Mouse (Mus musculus) bone marrow, adult 2 months (tissue): ENCODE results near the gene Gm773. TPM values are rescaled to one million over a fixed set of nuclear protein-coding genes. Genes with fewer than 3 reads are reported as not detected.
"Not testable (repeated sequence)": the region's sequence is repeated elsewhere in the genome, so short reads cannot be mapped to it uniquely, and the experiment has no call there.

Experiments
- H3K27ac ChIP-seq: fragments of 200-500 bp; 2 replicates; pipeline ENCODE4 v1.5.1; 2012; ENCODE audit warnings: low read depth, mild to moderate bottlenecking, control low read depth, inconsistent platforms, low read length; ENCODE audit not compliant: control insufficient read depth, poor library complexity, insufficient read depth
- H3K4me1 ChIP-seq: fragments of 200-500 bp; 2 replicates; pipeline ENCODE4 v1.6.1; 2011; ENCODE audit warnings: low read length; ENCODE audit not compliant: control insufficient read depth, insufficient read depth
- H3K4me3 ChIP-seq: fragments of 200-500 bp; replicated peaks from 2 replicates; pipeline ENCODE3; 2011; ENCODE audit warnings: mild to moderate bottlenecking, low read depth, low read length, control low read depth; ENCODE audit not compliant: control insufficient read depth
- CTCF ChIP-seq: fragments of 200-500 bp; IDR thresholded peaks from 2 replicates; pipeline ENCODE4 v1.5.1; 2011; ENCODE audit warnings: low read length, control low read depth; ENCODE audit not compliant: control insufficient read depth, insufficient read depth
- POLR2A ChIP-seq: fragments of 200-500 bp; IDR thresholded peaks from 2 replicates; pipeline ENCODE4 v1.6.1; 2011; ENCODE audit warnings: low read depth, mild to moderate bottlenecking, control low read depth, low read length, borderline replicate concordance; ENCODE audit not compliant: control insufficient read depth
- WGBS: fragments of 180-500 bp; shearing (Covaris S2); methylation state at CpG from one replicate; pipeline ENCODE4 v1.1.7; 2018; 5-methylcytosine and 5-hydroxymethylcytosine counted together
- polyA plus RNA-seq: library from polyadenylated mRNA; stranded (reverse); fragments of >200 nt; gene quantifications from 2 replicates; pipeline ENCODE4 v1.2.4, GENCODE M21; 2011; ENCODE audit warnings: low replicate concordance; ENCODE audit not compliant: missing spikeins, insufficient read depth, insufficient read length

Gm773 gene
- polyA plus RNA-seq: not detected in 2 replicates

DNA sequence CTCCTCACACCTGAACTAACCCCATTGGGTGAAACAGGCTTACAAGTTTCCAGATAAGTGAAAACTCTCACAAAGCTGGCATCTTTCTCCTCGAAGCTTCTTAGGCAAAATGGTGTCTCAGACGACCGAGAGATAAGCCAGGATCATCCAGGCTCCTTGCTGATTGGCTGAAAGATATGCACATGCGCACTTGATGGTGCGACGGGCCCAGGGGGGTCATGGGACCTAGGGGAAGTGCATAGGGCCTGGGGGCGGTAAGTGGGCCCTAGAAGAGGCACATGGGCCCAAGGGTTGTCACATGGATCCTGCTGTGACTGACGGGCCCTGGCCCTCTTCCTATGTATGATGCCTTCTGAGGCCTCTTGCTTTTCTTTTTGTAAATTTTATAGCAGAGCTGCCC, at the start of gene Gm773:
TSS of gene Gm773 (minus strand) at position 111 of the 400 bp plus-strand sequence.
- TF ChIP-seq POLR2A (no peak), CTCF (no peak)
- no peaks in the 10 kb centered on the region for H3K4me1 ChIP-seq
- no peak within 1 kb of the TSS for H3K27ac ChIP-seq
- WGBS: 82% methylated on average over 8 of the region's 8 CpGs
- H3K4me3 ChIP-seq: no peak within 1 kb of the TSS

DNA sequence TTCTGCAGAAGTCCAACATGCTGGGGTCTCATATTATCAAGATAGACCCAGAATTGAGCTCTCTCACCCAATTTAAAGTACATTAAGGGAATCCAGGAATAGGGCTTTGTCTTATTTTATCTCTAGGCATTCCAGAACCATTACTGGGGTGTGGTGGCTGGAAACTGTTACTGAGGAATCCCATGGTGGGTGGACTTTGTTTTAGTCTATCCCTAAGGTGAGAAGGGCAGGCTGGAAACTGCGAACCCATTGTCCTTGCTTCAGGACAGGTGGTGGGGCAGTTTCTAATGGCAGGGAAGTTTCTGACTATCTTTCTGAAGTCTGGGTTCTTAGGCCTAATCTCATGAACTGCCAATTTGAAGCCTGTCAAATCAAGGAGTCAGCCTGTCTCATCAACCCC, 26.2 kb downstream of the Gm773 start:
- WGBS: no CpG with 5 or more reads among the region's 1 CpGs
- not testable (repeated sequence) for H3K4me1 ChIP-seq, H3K4me3 ChIP-seq, H3K27ac ChIP-seq

DNA sequence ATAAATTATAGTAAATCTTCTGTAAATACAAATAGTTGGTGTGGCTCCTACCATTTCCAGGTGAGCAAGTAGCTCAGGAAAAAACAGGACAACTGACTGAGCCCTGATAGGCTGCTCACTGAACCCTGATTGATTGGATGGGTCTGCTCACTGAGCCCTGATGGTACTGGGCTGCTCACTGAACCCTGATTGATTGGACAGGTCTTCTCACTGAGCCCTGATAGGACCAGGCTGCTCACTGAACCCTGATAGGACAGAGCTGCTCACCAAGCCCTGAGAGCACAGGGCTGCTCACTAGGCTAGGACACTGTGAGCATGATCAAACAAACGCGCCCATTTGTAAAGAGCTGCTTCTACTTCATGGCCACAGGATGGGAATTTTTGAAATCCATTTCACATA, 61.3 kb downstream of the Gm773 start:
- no peak overlapping the region for H3K4me3 ChIP-seq
- TF ChIP-seq CTCF (no peak), POLR2A (no peak)
- 86% methylated on average over 2 of the region's 2 CpGs for WGBS
- no peak overlapping the region for H3K27ac ChIP-seq
- H3K4me1 ChIP-seq: no peaks in the 10 kb centered on the region

Other genes with a start within 250 kb of the Gm773 start
- gene 3830403N18Rik, start 76.3 kb downstream of the Gm773 start, polyA plus RNA-seq: not detected in 2 replicates
- gene Zfp449, start 133.5 kb upstream of the Gm773 start, polyA plus RNA-seq: 1.1 TPM in 1 of 2 replicates, not detected in the other
- not detected in 2 replicates for gene Smim10l2a, start 161.7 kb upstream of the Gm773 start, polyA plus RNA-seq
- gene Gm2174, start 235.1 kb upstream of the Gm773 start, polyA plus RNA-seq: 4.8 TPM in 1 of 2 replicates, not detected in the other
- gene Ints6l, start 242.0 kb upstream of the Gm773 start, polyA plus RNA-seq: 72.1 and 119 TPM in 2 replicates